Mouse (Mus musculus) E14TG2a.4 (cell line): ENCODE results near the gene Plrg1.

Experiments used
- H3K27me3 ChIP-seq: 2 replicates; pipeline ENCODE4 v1.6.1; 2014; ENCODE audit warnings: low read length, control low read depth; ENCODE audit not compliant: insufficient read depth
- H3K36me3 ChIP-seq: 2 replicates; pipeline ENCODE4 v1.6.1; 2014; ENCODE audit warnings: low read length, control low read depth; ENCODE audit not compliant: insufficient read depth
- H3K4me1 ChIP-seq: replicated peaks from 2 replicates; pipeline ENCODE4 v1.6.1; 2014; ENCODE audit warnings: low read depth, low read length, control low read depth
- H3K4me3 ChIP-seq: replicated peaks from 2 replicates; pipeline ENCODE4 v1.5.1; 2014; ENCODE audit warnings: mild to moderate bottlenecking, low read length
- H3K9me3 ChIP-seq: 2 replicates; pipeline ENCODE4 v1.6.1; 2014; ENCODE audit warnings: low read length, control low read depth
- CTCF ChIP-seq: conservative IDR thresholded peaks from 2 replicates; pipeline ENCODE4 v1.5.1; 2014; ENCODE audit warnings: low read length
- NANOG ChIP-seq: IDR thresholded peaks from 2 replicates; pipeline ENCODE4 v1.6.1; 2014; ENCODE audit warnings: borderline replicate concordance, low read length, mixed read lengths
- POU5F1 ChIP-seq: IDR thresholded peaks from 2 replicates; pipeline ENCODE4 v1.6.1; 2014; ENCODE audit warnings: low read length, borderline replicate concordance

The Plrg1 gene

DNA sequence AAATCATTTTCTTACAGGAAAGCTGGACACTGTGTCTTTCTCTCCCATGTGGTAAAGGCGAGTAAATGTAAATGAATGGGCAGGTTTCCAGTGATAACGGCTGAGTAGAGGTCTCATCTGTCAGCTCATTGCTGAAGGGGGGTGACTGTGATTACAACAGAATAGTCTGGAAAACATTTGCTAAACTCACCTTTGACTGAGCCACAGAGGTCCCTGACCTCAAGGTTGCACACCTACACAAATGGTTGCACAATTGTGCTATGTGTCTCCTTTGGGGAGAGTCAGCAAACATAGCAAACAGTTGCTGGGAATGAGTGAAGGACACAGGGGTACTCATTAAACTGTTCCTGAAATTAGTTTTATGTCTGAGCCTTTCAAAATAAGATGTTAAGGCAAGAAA, 16.5 kb upstream of the Plrg1 start:
- no peak overlapping the region for H3K4me3 ChIP-seq
- TF ChIP-seq CTCF (no peak), NANOG (no peak), POU5F1 (no peak)
- no peaks in the 10 kb centered on the region for H3K36me3 ChIP-seq
- H3K4me1 ChIP-seq: no peaks in the 10 kb centered on the region; the same call in 1 of the 2 replicates
- H3K9me3 ChIP-seq: no peaks in the 10 kb centered on the region
- no peaks in the 10 kb centered on the region for H3K27me3 ChIP-seq

DNA sequence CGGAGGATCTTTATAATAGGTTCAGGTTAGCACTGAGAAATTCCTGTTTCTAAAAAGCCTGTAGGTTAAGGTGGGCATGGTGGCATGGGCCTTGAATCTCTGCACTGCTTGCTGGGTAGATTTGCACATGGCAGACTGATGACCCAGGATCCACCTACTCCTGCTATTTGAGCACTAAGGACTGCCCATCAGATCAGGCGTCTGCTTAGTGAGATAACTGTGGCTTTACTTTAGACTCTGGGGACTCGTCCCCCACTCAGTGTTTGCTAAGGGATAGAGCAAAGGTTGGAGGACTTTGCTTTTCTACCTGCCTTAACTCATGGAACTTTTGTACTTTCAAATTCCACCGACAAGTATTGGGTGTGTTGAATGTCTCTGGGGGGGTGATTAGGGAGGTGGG, 15.7 kb upstream of the Plrg1 start:
- no peaks in the 10 kb centered on the region for H3K4me1 ChIP-seq
- no peak overlapping the region for H3K4me3 ChIP-seq
- no peaks in the 10 kb centered on the region for H3K9me3 ChIP-seq
- no peaks in the 10 kb centered on the region for H3K27me3 ChIP-seq
- TF ChIP-seq POU5F1 (no peak), NANOG (no peak), CTCF (no peak)
- H3K36me3 ChIP-seq: no peaks in the 10 kb centered on the region

DNA sequence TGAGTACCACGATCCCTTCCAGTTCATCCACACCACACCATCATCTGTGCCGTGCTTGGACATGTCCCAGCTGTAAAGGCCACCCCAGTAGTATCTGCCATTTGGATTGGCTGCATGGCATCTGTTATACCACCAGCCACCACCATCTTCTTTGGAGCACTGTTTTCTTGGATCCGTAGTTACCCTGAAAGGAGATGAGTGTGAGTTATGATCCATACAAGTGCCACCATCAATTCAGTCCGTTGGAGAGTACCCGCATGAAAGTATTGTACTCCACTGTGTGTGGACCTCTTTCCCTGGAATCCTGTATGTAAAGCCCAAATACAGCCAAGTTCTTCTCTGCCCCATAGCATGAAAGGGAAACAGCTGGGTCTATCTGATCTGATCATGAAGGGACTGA, 12.9 kb upstream of the Plrg1 start:
- no peaks in the 10 kb centered on the region for H3K9me3 ChIP-seq
- H3K4me1 ChIP-seq: no peaks in the 10 kb centered on the region
- H3K4me3 ChIP-seq: no peak overlapping the region
- no peaks in the 10 kb centered on the region for H3K27me3 ChIP-seq
- H3K36me3 ChIP-seq: no peaks in the 10 kb centered on the region
- TF ChIP-seq CTCF (no peak), NANOG (no peak), POU5F1 (no peak)

DNA sequence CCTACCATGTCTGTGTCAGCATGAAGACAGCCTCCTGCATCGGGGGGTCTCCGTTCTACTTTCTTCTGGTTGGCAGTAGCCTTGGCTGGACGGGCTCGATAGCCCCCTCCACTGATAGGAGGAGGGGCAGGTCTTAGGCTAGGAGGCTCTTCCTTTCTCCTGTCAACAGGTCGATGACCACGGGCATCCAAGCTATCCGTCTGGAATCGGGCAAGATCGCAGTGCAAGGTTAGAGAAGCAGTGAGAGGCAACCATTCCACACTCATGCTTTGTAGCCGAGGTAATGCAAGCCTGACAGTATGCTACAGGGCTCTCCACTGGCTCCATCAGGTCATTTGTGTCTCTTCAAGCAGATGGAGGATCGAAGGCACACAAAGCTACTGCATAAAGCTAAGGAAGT, 8.7 kb upstream of the Plrg1 start:
- no peaks in the 10 kb centered on the region for H3K4me1 ChIP-seq
- H3K4me3 ChIP-seq: no peak overlapping the region
- TF ChIP-seq POU5F1: no peak
- no peak for TF ChIP-seq NANOG
- TF ChIP-seq CTCF: no peak
- H3K9me3 ChIP-seq: no peaks in the 10 kb centered on the region
- H3K36me3 ChIP-seq: no peaks in the 10 kb centered on the region
- H3K27me3 ChIP-seq: no peaks in the 10 kb centered on the region

DNA sequence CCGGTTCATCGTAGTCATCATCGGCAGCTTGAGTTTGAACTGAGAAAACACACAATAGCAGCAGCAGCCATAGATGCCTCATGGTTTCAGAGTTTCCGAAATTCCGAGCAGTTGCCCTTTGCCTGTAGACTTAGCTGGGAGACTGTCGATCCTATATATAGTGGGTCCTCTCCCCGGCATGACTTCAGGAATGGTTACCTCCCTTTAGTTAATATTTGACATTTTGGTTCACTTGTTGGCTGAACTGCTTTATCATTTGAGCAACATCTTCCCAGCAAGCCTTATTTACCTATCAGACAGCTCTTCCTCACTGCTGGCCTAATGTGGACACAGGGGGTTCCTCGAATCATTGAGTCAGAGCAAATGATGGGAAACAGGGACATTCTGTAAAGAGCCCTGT, 5.6 kb upstream of the Plrg1 start, which contains the start of gene Fgb:
TSS of gene Fgb (minus strand) at position 184 of the 400 bp plus-strand sequence.
- TF ChIP-seq POU5F1: no peak
- no peak for TF ChIP-seq CTCF
- TF ChIP-seq NANOG: no peak
- Histone ChIP-seq H3K36me3 (no peaks in the 10 kb centered on the region), H3K4me3 (no peak within 1 kb of the TSS), H3K27me3 (no peaks in the 10 kb centered on the region), H3K4me1 (peaks cover 10% of the 10 kb centered on the region), H3K9me3 (no peaks in the 10 kb centered on the region)

DNA sequence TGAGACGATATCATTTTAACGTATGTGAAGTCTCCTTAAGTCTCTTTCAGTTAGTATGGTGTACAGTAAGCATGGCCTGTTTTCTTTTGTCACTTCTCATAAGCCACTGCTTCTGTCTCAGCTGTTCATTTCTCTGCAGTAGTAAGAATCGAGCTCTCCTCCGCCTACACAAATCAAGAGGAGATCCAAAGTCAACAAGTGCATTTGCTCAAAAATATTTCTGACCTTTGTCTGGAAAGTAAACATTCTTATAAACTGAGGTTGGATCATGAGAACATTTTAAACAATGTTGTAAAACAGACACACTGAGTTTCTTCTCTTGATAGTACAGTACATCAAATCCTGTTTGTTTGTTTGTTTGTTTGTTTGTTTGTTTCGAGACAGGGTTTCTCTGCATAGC, 4.7 kb upstream of the Plrg1 start:
- Histone ChIP-seq H3K36me3 (no peaks in the 10 kb centered on the region), H3K4me3 (no peak overlapping the region), H3K27me3 (no peaks in the 10 kb centered on the region), H3K4me1 (peaks cover 10% of the 10 kb centered on the region), H3K9me3 (no peaks in the 10 kb centered on the region)
- TF ChIP-seq POU5F1 (no peak), CTCF (no peak), NANOG (no peak)

DNA sequence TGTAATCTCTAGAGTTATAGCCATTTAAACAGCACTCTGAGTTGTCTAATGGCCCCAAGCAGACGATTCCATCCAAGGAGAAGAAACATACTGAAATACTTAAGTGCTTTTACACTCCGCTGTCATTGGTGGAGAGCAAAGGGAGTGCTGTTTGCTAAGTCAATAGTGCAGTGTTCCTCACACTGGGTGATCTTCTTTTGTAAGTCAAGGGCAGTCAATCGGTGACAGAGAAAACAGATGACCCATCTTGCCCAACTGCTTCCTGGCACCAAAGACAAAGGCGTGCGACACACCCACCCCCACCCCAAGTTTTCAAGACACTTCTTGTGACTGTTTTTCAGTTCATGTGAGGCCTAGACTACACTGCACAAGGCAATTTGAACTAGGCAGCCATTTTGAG, 3.2 kb upstream of the Plrg1 start:
- no peak for TF ChIP-seq CTCF
- TF ChIP-seq NANOG: no peak
- Histone ChIP-seq H3K4me3 (no peak overlapping the region), H3K9me3 (no peaks in the 10 kb centered on the region), H3K36me3 (peaks cover 2% of the 10 kb centered on the region; the same call in 1 of the 2 replicates), H3K27me3 (no peaks in the 10 kb centered on the region), H3K4me1 (peaks cover 18% of the 10 kb centered on the region)

DNA sequence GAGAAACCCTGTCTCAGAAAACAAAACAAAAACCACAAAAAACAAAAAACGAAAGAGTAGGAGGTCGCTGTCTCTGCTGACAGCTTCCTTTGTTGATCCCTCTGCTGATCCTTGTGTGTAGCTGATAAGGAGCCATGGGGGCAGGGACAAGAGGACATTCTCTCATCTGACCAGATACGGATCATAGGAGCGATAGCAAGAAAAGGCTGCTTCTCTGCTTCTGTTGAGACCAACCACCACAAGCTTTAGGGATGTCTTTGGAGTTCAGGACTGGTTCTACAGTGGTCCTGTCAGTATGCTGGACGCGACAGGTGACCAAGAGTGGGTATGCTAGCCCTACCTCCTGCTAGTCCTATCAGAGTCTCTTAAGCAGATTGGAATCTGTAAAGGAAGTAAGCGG, 2.2 kb upstream of the Plrg1 start:
- H3K36me3 ChIP-seq: peaks cover 10% of the 10 kb centered on the region; the same call in 1 of the 2 replicates
- TF ChIP-seq POU5F1: no peak
- TF ChIP-seq CTCF: no peak
- TF ChIP-seq NANOG: no peak
- H3K27me3 ChIP-seq: no peaks in the 10 kb centered on the region
- peaks cover 18% of the 10 kb centered on the region for H3K4me1 ChIP-seq
- H3K4me3 ChIP-seq: no peak overlapping the region
- H3K9me3 ChIP-seq: no peaks in the 10 kb centered on the region

DNA sequence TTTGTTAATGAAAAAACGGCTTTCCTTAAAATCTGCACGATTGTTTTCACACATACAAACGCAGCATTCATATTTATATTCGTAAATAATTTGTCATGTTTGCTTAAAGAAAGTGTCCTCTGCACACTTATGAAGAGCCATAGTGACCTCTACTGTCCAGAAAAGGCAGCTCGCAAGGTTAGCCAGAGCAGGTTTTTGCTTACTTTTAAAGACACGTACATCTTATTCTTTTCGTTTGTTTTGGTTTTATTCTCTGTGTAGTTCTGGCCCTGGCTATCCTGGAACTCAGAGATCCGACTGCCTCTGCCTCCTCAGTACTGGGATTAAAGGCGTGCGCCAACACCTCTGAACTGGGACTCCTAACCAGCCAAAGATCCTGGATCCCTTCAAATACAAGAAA, 1.6 kb upstream of the Plrg1 start:
- TF ChIP-seq POU5F1 (no peak), CTCF (peak; percentile 37)
- H3K4me3 ChIP-seq: no peak overlapping the region
- H3K27me3 ChIP-seq: no peaks in the 10 kb centered on the region
- no peaks in the 10 kb centered on the region for H3K9me3 ChIP-seq
- peaks cover 16% of the 10 kb centered on the region for H3K36me3 ChIP-seq
- H3K4me1 ChIP-seq: peaks cover 18% of the 10 kb centered on the region
